Mouse (Mus musculus): ENCODE measurements around the gene Sec14l2. TPM values are rescaled to one million over a fixed set of nuclear protein-coding genes. Genes with fewer than 3 reads are reported as not detected.

Sec14l2 gene
- total and polyA plus RNA-seq, 3 experiments, result 15.5 to 40.1 TPM; not detected in 1

DNA sequence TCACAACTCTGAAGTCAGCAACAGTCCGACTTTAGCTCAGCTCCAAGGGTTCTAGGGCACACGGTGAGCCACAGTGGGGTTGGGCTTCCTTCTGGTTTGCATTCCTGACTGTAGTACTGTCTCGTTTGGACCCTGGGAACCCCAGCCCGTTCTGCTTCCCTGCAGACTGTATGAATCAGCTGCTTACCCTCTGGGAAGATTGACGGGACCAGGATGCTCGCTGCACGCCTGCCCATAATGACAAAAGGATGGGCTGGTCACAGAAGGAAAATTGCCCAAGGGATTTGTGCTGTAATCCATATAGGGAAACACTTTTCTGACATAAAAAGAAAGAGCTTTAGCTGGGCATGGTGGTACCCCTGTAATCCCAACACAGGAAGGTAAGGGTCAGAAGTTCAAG, 24.4 kb downstream of the Sec14l2 start:
- H3K4me1 ChIP-seq (ENCODE audit: control insufficient read depth in 1 of 2, insufficient read depth in 2 of 2, low read length in 2 of 2), result peaks cover 0 to 7% of the 10 kb centered on the region in 2 experiments; a peak in 2 of 4 replicates
- H3K79me2 ChIP-seq (ENCODE audit: control insufficient read depth, insufficient read depth, low read length, poor library complexity), result peaks cover 8% of the 10 kb centered on the region
- no peak overlapping the region for H3K4me3 ChIP-seq (ENCODE audit: control insufficient read depth in 1 of 2, insufficient read depth in 1 of 2, low read depth in 2 of 2, low read length in 2 of 2)
- H3K27ac ChIP-seq (ENCODE audit: control insufficient read depth, low read depth, low read length), result no peak overlapping the region
- no peak overlapping the region for H3K9ac ChIP-seq (ENCODE audit: control insufficient read depth, low read depth, low read length, poor library complexity, severe bottlenecking)
- TF ChIP-seq RCOR1 (IDR thresholded peaks at IDR 0.05; ENCODE audit: low read depth, low read length) (no peak), MAFK (IDR thresholded peaks at IDR 0.05; ENCODE audit: borderline replicate concordance, low read depth, low read length) (no peak), TCF12 (IDR thresholded peaks at IDR 0.05; ENCODE audit: low read depth, low read length) (no peak), SMC3 (IDR thresholded peaks at IDR 0.05; ENCODE audit: low read depth, low read length) (no peak), MYC (IDR thresholded peaks at IDR 0.05; ENCODE audit: low read depth, low read length) (no peak), EP300 (IDR thresholded peaks at IDR 0.05; ENCODE audit: low read depth in 1 of 2, low read length in 2 of 2) (no peak), POLR2AphosphoS2 (IDR thresholded peaks at IDR 0.05; ENCODE audit: low read length) (no peak), POLR2A (IDR thresholded peaks at IDR 0.05; ENCODE audit: control insufficient read depth in 1 of 2, insufficient read depth in 1 of 2, low read depth in 1 of 2, low read length in 2 of 2, poor library complexity in 1 of 2) (no peak), ELF1 (IDR thresholded peaks at IDR 0.05; ENCODE audit: low read depth, low read length) (no peak), CHD2 (IDR thresholded peaks at IDR 0.05; ENCODE audit: low read length) (no peak), NRF1 (IDR thresholded peaks at IDR 0.05; ENCODE audit: insufficient read depth, low read depth, low read length, poor library complexity, severe bottlenecking) (no peak), SIN3A (IDR thresholded peaks at IDR 0.05; ENCODE audit: low read length) (no peak), MAZ (IDR thresholded peaks at IDR 0.05; ENCODE audit: low read depth, low read length) (no peak), POLR2AphosphoS5 (IDR thresholded peaks at IDR 0.05; ENCODE audit: borderline replicate concordance, low read depth, low read length) (no peak), USF1 (IDR thresholded peaks at IDR 0.05; ENCODE audit: low read depth, low read length) (no peak), MYB (IDR thresholded peaks at IDR 0.05; ENCODE audit: low read depth, low read length) (no peak), HCFC1 (IDR thresholded peaks at IDR 0.05; ENCODE audit: low read depth, low read length) (no peak)
- H3K36me3 ChIP-seq (ENCODE audit: control insufficient read depth in 1 of 2, insufficient read depth in 2 of 2, low read length in 2 of 2), result peaks cover 0 to 6% of the 10 kb centered on the region in 2 experiments; a peak in 1 of 4 replicates
- no peak for DNase-seq (ENCODE audit: low read depth, low spot score)
- H3K9me3 ChIP-seq (replicated peaks; ENCODE audit: insufficient read depth, low read length), result no peaks in the 10 kb centered on the region
- H3K27me3 ChIP-seq (ENCODE audit: control insufficient read depth in 1 of 2, insufficient read depth in 2 of 2, low read length in 2 of 2), result no peaks in the 10 kb centered on the region

DNA sequence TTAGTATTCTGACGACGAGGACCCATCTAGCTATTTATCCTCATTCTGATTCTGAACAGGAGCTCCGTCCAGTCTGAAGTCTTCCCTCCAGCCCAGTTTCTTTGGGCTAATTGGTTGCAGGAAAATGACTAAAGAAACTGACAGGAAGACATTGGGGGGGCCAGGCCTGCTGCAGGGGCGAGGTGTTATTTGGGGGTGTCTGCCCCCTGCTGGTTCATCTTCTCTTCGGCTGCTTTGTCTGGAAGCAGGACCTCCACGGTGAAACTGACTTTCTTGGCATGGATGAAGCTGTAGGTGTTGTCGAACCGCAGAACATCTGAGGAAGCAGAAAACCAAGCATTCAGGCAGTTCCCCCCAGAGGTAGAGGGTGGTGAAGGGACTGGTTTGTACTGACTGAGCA, 25.1 kb downstream of the Sec14l2 start:
- Histone ChIP-seq H3K9me3 (replicated peaks; ENCODE audit: insufficient read depth, low read length) (no peaks in the 10 kb centered on the region), H3K79me2 (ENCODE audit: control insufficient read depth, insufficient read depth, low read length, poor library complexity) (peaks cover 8% of the 10 kb centered on the region), H3K9ac (ENCODE audit: control insufficient read depth, low read depth, low read length, poor library complexity, severe bottlenecking) (no peak overlapping the region), H3K27ac (ENCODE audit: control insufficient read depth, low read depth, low read length) (no peak overlapping the region), H3K4me1 (ENCODE audit: control insufficient read depth in 1 of 2, insufficient read depth in 2 of 2, low read length in 2 of 2) (peaks cover 0 to 7% of the 10 kb centered on the region in 2 experiments; a peak in 2 of 4 replicates), H3K27me3 (ENCODE audit: control insufficient read depth in 1 of 2, insufficient read depth in 2 of 2, low read length in 2 of 2) (no peaks in the 10 kb centered on the region), H3K4me3 (ENCODE audit: control insufficient read depth in 1 of 2, insufficient read depth in 1 of 2, low read depth in 2 of 2, low read length in 2 of 2) (no peak overlapping the region), H3K36me3 (ENCODE audit: control insufficient read depth in 1 of 2, insufficient read depth in 2 of 2, low read length in 2 of 2) (peaks cover 0 to 6% of the 10 kb centered on the region in 2 experiments; a peak in 1 of 4 replicates)
- TF ChIP-seq NELFE (IDR thresholded peaks at IDR 0.05; ENCODE audit: low read depth, low read length) (no peak), ZKSCAN1 (IDR thresholded peaks at IDR 0.05; ENCODE audit: low read depth, low read length) (no peak), USF2 (IDR thresholded peaks at IDR 0.05; ENCODE audit: borderline replicate concordance in 1 of 2, insufficient read depth in 1 of 2, low read depth in 1 of 2, low read length in 2 of 2) (no peak), MYB (IDR thresholded peaks at IDR 0.05; ENCODE audit: low read depth, low read length) (no peak), CTCF (IDR thresholded peaks at IDR 0.05 in 2 of 3, conservative IDR thresholded peaks at IDR 0.05 in 1 of 3; ENCODE audit: control insufficient read depth in 1 of 3, insufficient read depth in 1 of 3, low read depth in 2 of 3, low read length in 3 of 3, poor library complexity in 1 of 3, severe bottlenecking in 1 of 3) (peak; percentile 28 to 61 (median 54); a peak in 5 of 6 replicates), POLR2AphosphoS2 (IDR thresholded peaks at IDR 0.05; ENCODE audit: low read length) (no peak), ZNF384 (IDR thresholded peaks at IDR 0.05; ENCODE audit: low read depth, low read length) (no peak), MAX (IDR thresholded peaks at IDR 0.05; ENCODE audit: low read length) (no peak), HCFC1 (IDR thresholded peaks at IDR 0.05; ENCODE audit: low read depth, low read length) (no peak), RAD21 (IDR thresholded peaks at IDR 0.05; ENCODE audit: low read depth, low read length) (no peak; the same call in 1 of the 2 replicates), POLR2A (IDR thresholded peaks at IDR 0.05; ENCODE audit: control insufficient read depth in 1 of 2, insufficient read depth in 1 of 2, low read depth in 1 of 2, low read length in 2 of 2, poor library complexity in 1 of 2) (no peak), SMC3 (IDR thresholded peaks at IDR 0.05; ENCODE audit: low read depth, low read length) (peak; percentile 18; the same call in 1 of the 2 replicates), EP300 (IDR thresholded peaks at IDR 0.05; ENCODE audit: low read depth in 1 of 2, low read length in 2 of 2) (no peak), POLR2AphosphoS5 (IDR thresholded peaks at IDR 0.05; ENCODE audit: borderline replicate concordance, low read depth, low read length) (no peak), GABPA (IDR thresholded peaks at IDR 0.05; ENCODE audit: low read depth, low read length) (no peak)
- peak; percentile 63 for DNase-seq (ENCODE audit: low read depth, low spot score)
